Mouse (Mus musculus) small intestine, adult 2 months (tissue): ENCODE results near the gene Usp8.

Source experiments
- CTCF ChIP-seq: fragments of 200-500 bp; IDR thresholded peaks from 2 replicates; pipeline ENCODE4 v1.5.1; 2012; ENCODE audit warnings: low read depth, mild to moderate bottlenecking, control low read depth, inconsistent platforms, low read length, moderate library complexity, mixed read lengths; ENCODE audit not compliant: insufficient replicate concordance, insufficient read length; ENCODE audit errors: extremely low read depth
- POLR2A ChIP-seq: fragments of 200-500 bp; IDR thresholded peaks from 2 replicates; pipeline ENCODE4 v1.6.1; 2012; ENCODE audit warnings: low read depth, mild to moderate bottlenecking, control low read depth, inconsistent platforms, low read length, moderate library complexity

GRCm38 (mm10) chr2:126691290-126691689, 15.8 kb upstream of the Usp8 start:
- no peak for TF ChIP-seq CTCF
- TF ChIP-seq POLR2A, result no peak
